Mouse (Mus musculus) left cerebral cortex, postnatal 10 days (tissue): ENCODE results near the gene Dynlt1b. TPM values are rescaled to one million over a fixed set of nuclear protein-coding genes. Genes with fewer than 3 reads are reported as not detected.
"Not testable (repeated sequence)": the region's sequence is repeated elsewhere in the genome, so short reads cannot be mapped to it uniquely, and the experiment has no call there.

ENCODE experiments used
- DNase-seq, 2 experiments: peaks; one replicate each; pipeline ENCODE4 v3.0.0; 2021 to 2022; ENCODE audit warnings: low spot score in 2 of 2, mixed read lengths in 1 of 2; ENCODE audit errors: extremely low spot score in 1 of 2
- intact Hi-C: fragments of 180-260 bp; cut with DNase I; formaldehyde crosslinking; loops from one replicate; pipeline ENCODE4 v1.15.1; 2025
- total RNA-seq, 2 experiments: library from RNA; stranded (reverse); gene quantifications; 2 replicates each; pipeline ENCODE4 v1.2.3; 2021

Dynlt1b gene
- total RNA-seq, 2 experiments from 2014 or later = 258 to 295 TPM

DNA sequence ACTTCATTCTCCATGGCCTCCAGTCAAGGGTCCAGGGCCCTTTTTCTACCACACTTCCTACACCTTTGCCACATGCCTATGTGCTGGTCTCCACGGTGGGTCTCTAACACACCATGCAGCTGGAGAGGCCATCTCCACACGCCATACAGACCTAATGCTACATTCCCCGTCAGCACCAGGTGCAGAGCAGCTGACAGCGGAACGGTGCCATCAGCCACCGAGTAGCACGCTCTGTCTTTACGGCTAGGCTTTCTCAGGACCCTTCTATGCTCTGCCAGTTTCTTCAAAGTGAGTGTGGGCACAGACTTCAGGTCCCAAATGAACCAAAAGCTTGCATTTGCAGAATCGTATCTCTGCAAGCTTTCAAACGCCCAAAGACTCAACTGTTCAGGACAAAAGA is 21.3 kb downstream of the Dynlt1b start:
- intact Hi-C loops, DNase-seq: not testable (repeated sequence)

- intact Hi-C loops = not testable (repeated sequence)
- DNase-seq = peak; percentile 62 to 64
Observed at GRCm38 (mm10) chr17:6452689-6453088, 22.8 kb downstream of the Dynlt1b start.

DNA sequence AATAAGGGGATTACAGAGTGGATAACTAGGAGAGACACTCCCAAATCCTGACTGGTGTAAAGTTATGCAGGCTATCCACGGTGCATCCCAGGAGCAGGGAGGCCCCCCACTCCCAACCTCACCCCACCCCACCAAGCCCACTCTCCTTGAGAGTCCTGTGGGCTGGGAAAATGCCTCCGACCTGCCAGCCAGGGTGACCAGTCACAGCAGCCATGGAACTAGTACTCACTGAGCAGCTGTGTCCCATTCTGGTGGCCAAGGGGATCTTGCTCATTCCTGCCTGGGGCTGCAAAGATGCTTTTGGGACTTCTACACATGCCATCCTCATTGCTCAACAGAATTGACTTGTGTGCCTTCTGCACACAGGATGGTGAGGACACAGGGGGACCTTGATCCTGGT is 24.8 kb downstream of the Dynlt1b start:
- intact Hi-C loops, DNase-seq: not testable (repeated sequence)

DNA sequence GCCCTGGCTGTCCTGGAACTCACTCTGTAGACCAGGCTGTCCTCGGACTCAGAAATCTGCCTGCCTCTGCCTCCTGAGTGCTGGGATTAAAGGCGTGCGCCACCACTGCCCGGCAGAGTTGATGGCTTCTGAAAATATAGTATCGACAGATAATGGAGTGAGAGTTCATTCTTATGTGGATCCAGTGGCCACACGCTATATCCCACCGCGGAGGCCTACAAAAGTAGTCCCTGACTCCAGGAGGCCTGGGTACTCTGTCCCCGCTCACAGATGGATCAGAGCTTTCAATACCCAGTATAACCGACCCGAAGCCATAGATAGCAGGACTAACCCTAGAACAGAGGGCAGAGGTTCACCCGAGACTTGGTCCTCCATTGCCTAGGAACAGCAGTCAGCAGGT is 26.0 kb downstream of the Dynlt1b start:
- DNase-seq, intact Hi-C loops: not testable (repeated sequence)

- intact Hi-C loops = not testable (repeated sequence)
Observed at GRCm38 (mm10) chr17:6456614-6457402, 26.9 kb downstream of the Dynlt1b start.

GRCm38 (mm10) chr17:6461083-6461595 is 31.2 kb downstream of the Dynlt1b start:
- intact Hi-C loops = not testable (repeated sequence)

More at GRCm38 (mm10) chr17:6456614-6457402, 26.9 kb downstream of the Dynlt1b start:
- DNase-seq = not testable (repeated sequence)

GRCm38 (mm10) chr17:6465735-6466134 is 35.8 kb downstream of the Dynlt1b start:
- DNase-seq, intact Hi-C loops: not testable (repeated sequence)

More at GRCm38 (mm10) chr17:6461083-6461595, 31.2 kb downstream of the Dynlt1b start:
- not testable (repeated sequence) for DNase-seq

GRCm38 (mm10) chr17:6467638-6468461 is 37.9 kb downstream of the Dynlt1b start:
- intact Hi-C loops, DNase-seq: not testable (repeated sequence)

DNA sequence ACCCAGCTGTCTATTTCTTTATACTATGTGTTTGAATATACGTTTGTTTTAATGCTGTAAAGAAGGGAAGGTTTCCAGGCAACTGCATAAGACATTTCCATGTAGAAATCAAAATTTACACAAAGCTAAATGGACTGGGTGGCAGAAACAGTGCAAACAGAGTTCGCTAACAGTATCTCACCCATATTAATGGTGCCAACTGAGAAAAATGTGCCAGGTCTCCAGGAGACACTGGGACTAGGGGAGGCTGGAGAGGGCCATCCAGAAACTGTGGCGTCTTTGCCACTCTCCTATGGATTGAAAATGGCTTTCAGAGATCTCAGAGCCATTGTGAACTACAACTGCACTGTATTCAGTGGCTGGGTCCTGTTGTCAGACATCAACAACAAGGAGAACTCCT is 40.1 kb downstream of the Dynlt1b start:
- DNase-seq, intact Hi-C loops: not testable (repeated sequence)

DNA sequence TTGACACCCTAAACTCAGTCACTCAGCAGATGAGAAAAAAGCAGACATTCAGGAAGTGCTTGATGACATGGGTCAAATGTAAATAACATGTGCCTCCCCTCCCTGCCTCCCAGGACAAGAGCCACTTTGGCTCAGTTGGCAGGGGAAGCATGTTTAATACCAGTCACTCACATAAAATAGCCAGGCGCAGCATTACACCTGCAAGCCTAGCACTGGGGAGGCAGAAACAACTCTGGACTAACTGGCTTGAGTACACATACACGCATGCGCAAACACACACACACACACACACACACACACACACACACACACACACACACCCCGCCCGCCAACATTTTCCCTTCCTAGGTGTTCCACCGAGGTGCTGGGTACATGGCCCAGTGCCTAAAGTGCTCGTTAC is 40.8 kb downstream of the Dynlt1b start:
- intact Hi-C loops = not testable (repeated sequence)

GRCm38 (mm10) chr17:6475270-6475669 is 45.4 kb downstream of the Dynlt1b start:
- DNase-seq, intact Hi-C loops: not testable (repeated sequence)

More for the DNA sequence above, 40.8 kb downstream of the Dynlt1b start:
- DNase-seq = not testable (repeated sequence)

DNA sequence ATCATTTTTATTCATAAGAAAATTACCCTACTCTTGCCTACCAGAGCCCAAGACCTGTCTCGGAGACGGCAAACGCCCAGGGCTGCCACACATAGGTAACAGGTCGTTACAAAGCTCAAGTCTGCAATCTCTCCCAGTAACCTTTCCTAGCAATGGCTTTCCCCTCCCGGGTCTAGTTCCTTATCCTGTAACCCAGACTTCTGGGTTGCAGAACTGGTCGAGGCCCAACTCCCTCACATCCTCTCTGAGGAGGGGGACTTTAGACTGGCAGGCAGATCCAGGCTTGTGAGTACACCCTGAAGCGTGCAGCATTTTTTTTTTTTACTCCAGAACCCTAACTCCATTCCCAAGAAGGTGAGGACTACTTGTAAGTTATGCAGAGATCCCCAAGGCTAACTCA is 46.0 kb downstream of the Dynlt1b start:
- DNase-seq, intact Hi-C loops: not testable (repeated sequence)

GRCm38 (mm10) chr17:6476495-6476947 is 46.6 kb downstream of the Dynlt1b start:
- DNase-seq = peak in 1 of 2 experiments; percentile 36
- intact Hi-C loops = not testable (repeated sequence)

GRCm38 (mm10) chr17:6477026-6477425 is 47.1 kb downstream of the Dynlt1b start:
- intact Hi-C loops, DNase-seq: not testable (repeated sequence)

- intact Hi-C loops = not testable (repeated sequence)
- DNase-seq = peak in 1 of 2 experiments; percentile 30
Observed at GRCm38 (mm10) chr17:6480855-6481589, 51.1 kb downstream of the Dynlt1b start.

DNA sequence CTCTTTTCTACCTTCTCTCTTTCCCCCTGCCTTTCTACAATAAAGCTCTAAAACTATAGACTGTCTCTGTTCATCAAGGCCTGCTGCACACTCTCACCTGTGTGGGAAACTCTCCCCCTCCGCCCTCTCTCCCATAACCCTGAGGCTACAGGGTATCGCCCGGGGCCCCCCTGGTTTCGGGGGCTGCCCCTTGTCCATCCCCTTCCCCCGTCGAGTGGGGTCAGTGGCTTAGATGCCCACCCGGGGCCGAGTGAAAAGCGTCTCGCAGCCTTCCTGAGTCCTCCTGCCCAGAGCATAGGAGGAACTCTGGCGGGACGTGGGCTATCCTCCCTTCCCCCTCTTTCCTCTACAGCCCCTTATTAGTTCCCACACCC is 51.7 kb downstream of the Dynlt1b start:
- DNase-seq, intact Hi-C loops: not testable (repeated sequence)

DNA sequence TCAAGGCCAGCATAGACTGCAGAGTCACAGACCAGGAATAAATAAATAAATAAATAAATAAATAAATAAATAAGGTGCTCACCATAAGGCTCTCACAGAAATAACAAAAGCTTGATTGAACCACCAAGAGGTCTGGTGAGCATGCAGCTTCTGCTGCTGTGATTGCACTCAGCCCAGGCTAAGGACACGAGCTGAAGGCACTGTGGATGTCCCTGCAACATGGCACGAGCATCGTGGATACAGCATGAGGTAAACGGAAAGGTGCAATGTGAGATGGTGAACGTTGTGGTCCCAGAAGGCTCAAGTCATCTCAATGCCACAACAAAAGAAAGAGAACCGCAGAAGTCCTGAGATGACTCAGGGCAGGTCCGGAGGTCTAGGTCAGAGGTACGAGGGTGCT is 52.3 kb downstream of the Dynlt1b start:
- intact Hi-C loops, DNase-seq: not testable (repeated sequence)
